Comparison of ENCODE assay signal across 24 mouse cellular contexts in the genomic region with DNA sequence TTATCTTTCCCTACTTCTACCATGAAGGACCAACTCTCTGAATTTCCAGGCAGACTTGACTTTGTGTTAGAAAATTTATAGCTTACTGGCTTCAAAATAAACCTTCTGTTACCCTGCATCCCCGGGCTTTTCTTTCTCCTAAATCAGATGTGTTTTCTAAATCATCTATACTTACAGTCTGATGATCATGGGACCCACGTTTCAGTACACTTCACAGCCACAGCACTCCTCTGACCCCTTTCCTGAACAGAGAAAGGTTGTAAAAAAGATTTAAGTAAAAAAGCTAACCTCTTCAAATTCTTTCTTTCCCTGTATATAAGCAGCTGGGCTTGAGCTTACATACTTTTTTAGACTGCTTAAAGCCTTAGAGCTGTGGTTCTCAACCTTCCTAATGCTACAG.
DNase-seq lines count a peak whose midpoint lies in the region; ATAC-seq and TF ChIP-seq lines count a peak whose summit lies in the region.
"Had no signal": no experiment of that assay in that cellular context is flagged by ENCODE, and none has a peak within 500 bp of the region (broad histone marks: within the 10 kb centered on the region; RNA-seq: fewer than 3 reads in every experiment).

No protein-coding gene starts in this region.

- no peak for ATAC-seq in forebrain, embryonic 13.5 days
- ATAC-seq in forebrain, embryonic 11.5 days (replicated peaks; ENCODE audit: low FRiP score), result no peak
- no peak; the same call in 1 of the 2 replicates for ATAC-seq in forebrain, postnatal 0 days
- peak; percentile 58 for ATAC-seq in kidney, embryonic 15.5 days (replicated peaks; ENCODE audit: low FRiP score)
- ATAC-seq: activated CD4-positive, CD25-positive, alpha-beta regulatory T cell, adult 4 months; hindbrain, postnatal 0 days; inflammation-experienced regulatory T-cells, adult 6 months; intestine, embryonic 16.5 days had no signal

- H3K4me1 ChIP-seq in forebrain, embryonic 13.5 days, result no peaks in the 10 kb centered on the region
- no peaks in the 10 kb centered on the region for H3K4me1 ChIP-seq in forebrain, embryonic 11.5 days (replicated peaks; ENCODE audit: control insufficient read depth, insufficient read depth, low read length)
- no peaks in the 10 kb centered on the region; the same call in 1 of the 2 replicates for H3K4me1 ChIP-seq in forebrain, postnatal 0 days (ENCODE audit: insufficient read depth)
- no peaks in the 10 kb centered on the region for H3K4me1 ChIP-seq in forebrain, embryonic 10.5 days
- peaks cover 3% of the 10 kb centered on the region; the same call in 1 of the 2 replicates for H3K4me1 ChIP-seq in kidney, embryonic 15.5 days
- H3K4me1 ChIP-seq: embryonic facial prominence, embryonic 10.5 days; embryonic facial prominence, embryonic 13.5 days; heart, embryonic 10.5 days; heart, embryonic 13.5 days had no signal

- no peaks in the 10 kb centered on the region for H3K27me3 ChIP-seq in forebrain, embryonic 13.5 days
- H3K27me3 ChIP-seq in forebrain, embryonic 11.5 days (ENCODE audit: control insufficient read depth, insufficient read depth, low read length), result no peaks in the 10 kb centered on the region
- H3K27me3 ChIP-seq in forebrain, postnatal 0 days (ENCODE audit: insufficient read depth, low read length), result no peaks in the 10 kb centered on the region
- no peaks in the 10 kb centered on the region for H3K27me3 ChIP-seq in forebrain, embryonic 10.5 days (ENCODE audit: poor library complexity, severe bottlenecking)
- no peaks in the 10 kb centered on the region for H3K27me3 ChIP-seq in kidney, embryonic 15.5 days
- H3K27me3 ChIP-seq: embryonic facial prominence, embryonic 13.5 days; heart, embryonic 13.5 days had no signal

- WGBS in forebrain, embryonic 13.5 days, result 68% methylated on average over 2 of the region's 2 CpGs
- 80% methylated on average over 2 of the region's 2 CpGs for WGBS in forebrain, embryonic 11.5 days
- WGBS in forebrain, postnatal 0 days, result 39% methylated on average over 2 of the region's 2 CpGs
- WGBS in forebrain, embryonic 10.5 days, result 79% methylated on average over 2 of the region's 2 CpGs
- WGBS in kidney, embryonic 15.5 days, result 17% methylated on average over 2 of the region's 2 CpGs

- DNase-seq in forebrain, embryonic 11.5 days (ENCODE audit: low spot score), result no peak
- peak; percentile 26 for DNase-seq in forebrain, postnatal 0 days
- no peak for DNase-seq in forebrain, embryonic 10.5 days (ENCODE audit: extremely low spot score, low spot score)
- no peak for DNase-seq in kidney, postnatal 10 days
- DNase-seq: adrenal gland, adult 8-10 months; adrenal gland, postnatal 25 days; cerebellum, adult 11-12 months; gastrocnemius, postnatal 10 days; gastrocnemius, postnatal 36 days; heart, adult 2 months; heart, postnatal 14 days; heart, postnatal 4 days had no signal

- peak overlapping the region; percentile 40 for H3K27ac ChIP-seq in forebrain, embryonic 13.5 days
- no peak overlapping the region for H3K27ac ChIP-seq in forebrain, embryonic 11.5 days (ENCODE audit: low read depth, low read length)
- peak overlapping the region; percentile 42; the same call in 1 of the 2 replicates for H3K27ac ChIP-seq in forebrain, postnatal 0 days (ENCODE audit: low read depth, low read length)
- H3K27ac ChIP-seq in forebrain, embryonic 10.5 days, result no peak overlapping the region
- H3K27ac ChIP-seq in kidney, embryonic 15.5 days, result peak overlapping the region; percentile 66
- H3K27ac ChIP-seq: embryonic facial prominence, embryonic 10.5 days; embryonic facial prominence, embryonic 13.5 days; heart, adult 2 months; heart, embryonic 10.5 days; heart, embryonic 13.5 days; hindbrain, embryonic 14.5 days; hindbrain, postnatal 0 days had no signal

- H3K9ac ChIP-seq in forebrain, embryonic 13.5 days, result no peak overlapping the region
- H3K9ac ChIP-seq in forebrain, embryonic 11.5 days (ENCODE audit: low read length), result no peak overlapping the region
- H3K9ac ChIP-seq in forebrain, postnatal 0 days, result no peak overlapping the region
- H3K9ac ChIP-seq in kidney, embryonic 15.5 days, result no peak overlapping the region
- H3K9ac ChIP-seq: embryonic facial prominence, embryonic 13.5 days; heart, embryonic 13.5 days; hindbrain, embryonic 14.5 days had no signal

- TF ChIP-seq CTCF in forebrain, postnatal 0 days (IDR thresholded peaks at IDR 0.05; ENCODE audit: low read depth), result no peak

- no peaks in the 10 kb centered on the region for H3K9me3 ChIP-seq in forebrain, embryonic 13.5 days (replicated peaks)
- no peaks in the 10 kb centered on the region for H3K9me3 ChIP-seq in forebrain, embryonic 11.5 days (ENCODE audit: control insufficient read depth, low read length)
- H3K9me3 ChIP-seq in forebrain, postnatal 0 days (ENCODE audit: low read length), result no peaks in the 10 kb centered on the region
- H3K9me3 ChIP-seq in forebrain, embryonic 10.5 days, result no peaks in the 10 kb centered on the region
- no peaks in the 10 kb centered on the region for H3K9me3 ChIP-seq in kidney, embryonic 15.5 days (replicated peaks)
- H3K9me3 ChIP-seq: embryonic facial prominence, embryonic 10.5 days; embryonic facial prominence, embryonic 13.5 days; heart, embryonic 10.5 days; heart, embryonic 13.5 days had no signal

- H3K4me3 ChIP-seq in forebrain, embryonic 13.5 days, result no peak overlapping the region
- no peak overlapping the region for H3K4me3 ChIP-seq in forebrain, embryonic 11.5 days (ENCODE audit: low read depth, low read length)
- no peak overlapping the region for H3K4me3 ChIP-seq in forebrain, postnatal 0 days (ENCODE audit: low read depth, low read length)
- H3K4me3 ChIP-seq in forebrain, embryonic 10.5 days, result no peak overlapping the region
- H3K4me3 ChIP-seq in kidney, embryonic 15.5 days (replicated peaks), result no peak overlapping the region
- H3K4me3 ChIP-seq: embryonic facial prominence, embryonic 10.5 days; embryonic facial prominence, embryonic 13.5 days; erythroblast, embryonic 14.5 days; heart, adult 2 months; heart, embryonic 10.5 days; heart, embryonic 13.5 days had no signal

- H3K4me2 ChIP-seq in forebrain, embryonic 13.5 days, result no peak overlapping the region
- H3K4me2 ChIP-seq in forebrain, embryonic 11.5 days (ENCODE audit: low read depth, low read length, severe bottlenecking), result no peak overlapping the region
- H3K4me2 ChIP-seq in forebrain, postnatal 0 days (ENCODE audit: low read depth), result no peak overlapping the region
- H3K4me2 ChIP-seq in kidney, embryonic 15.5 days, result no peak overlapping the region
- H3K4me2 ChIP-seq: embryonic facial prominence, embryonic 13.5 days; heart, embryonic 13.5 days; hindbrain, embryonic 14.5 days had no signal

- H3K36me3 ChIP-seq in forebrain, embryonic 13.5 days (ENCODE audit: poor library complexity, severe bottlenecking), result no peaks in the 10 kb centered on the region
- no peaks in the 10 kb centered on the region for H3K36me3 ChIP-seq in forebrain, embryonic 11.5 days (ENCODE audit: control insufficient read depth, insufficient read depth, low read length)
- no peaks in the 10 kb centered on the region for H3K36me3 ChIP-seq in forebrain, postnatal 0 days (ENCODE audit: insufficient read depth)
- H3K36me3 ChIP-seq in forebrain, embryonic 10.5 days (replicated peaks), result no peaks in the 10 kb centered on the region
- H3K36me3 ChIP-seq in kidney, embryonic 15.5 days, result no peaks in the 10 kb centered on the region
- H3K36me3 ChIP-seq: embryonic facial prominence, embryonic 10.5 days; embryonic facial prominence, embryonic 13.5 days; heart, embryonic 10.5 days; heart, embryonic 13.5 days had no signal

Comparison
In these comparisons a context has a peak if more than half of its experiments do, and no peak if none do; other contexts are left out.
1. H3K27ac ChIP-seq: peak in forebrain, embryonic 13.5 days (single experiment), forebrain, postnatal 0 days (single experiment) and kidney, embryonic 15.5 days (single experiment); none in forebrain, embryonic 11.5 days (single experiment) and forebrain, embryonic 10.5 days (single experiment).